Mouse (Mus musculus) midbrain, embryonic 16.5 days (tissue): ENCODE measurements at regions not wholly inside any gene's neighbourhood (a gene's known extent, or its start where the extent isn't known, plus 50 kb on each side); places are given as distances from the start of the nearest gene placed in this dataset.

ENCODE experiments used
- ATAC-seq: fragments of 200-750 bp; cut with Nextera tagmentation; 2 replicates; pipeline ENCODE4 v1.8.0; 2017; ENCODE audit warnings: moderate TSS enrichment
- H3K27ac ChIP-seq: fragments of 300-500 bp; sonication (generic); 2 replicates; pipeline ENCODE4 v1.5.1; 2014; ENCODE audit warnings: mild to moderate bottlenecking, low read length, mixed read lengths
- H3K27me3 ChIP-seq: fragments of 300-500 bp; sonication (generic); 2 replicates; pipeline ENCODE4 v1.6.1; 2014; ENCODE audit warnings: low read depth, low read length, mixed read lengths; ENCODE audit not compliant: control insufficient read depth, insufficient read depth
- H3K36me3 ChIP-seq: fragments of 300-500 bp; sonication (generic); 2 replicates; pipeline ENCODE4 v1.6.1; 2014; ENCODE audit warnings: mild to moderate bottlenecking, low read length, moderate library complexity, mixed read lengths; ENCODE audit not compliant: control insufficient read depth, insufficient read depth
- H3K4me1 ChIP-seq: fragments of 300-500 bp; sonication (generic); 2 replicates; pipeline ENCODE4 v1.6.1; 2014; ENCODE audit warnings: mild to moderate bottlenecking, low read length, mixed read lengths; ENCODE audit not compliant: control insufficient read depth, insufficient read depth
- H3K4me2 ChIP-seq: fragments of 300-500 bp; sonication (generic); 2 replicates; pipeline ENCODE4 v1.6.1; 2014; ENCODE audit warnings: mild to moderate bottlenecking, low read length, mixed read lengths
- H3K4me3 ChIP-seq: fragments of 300-500 bp; sonication (generic); 2 replicates; pipeline ENCODE4 v1.5.1; 2014; ENCODE audit warnings: low read depth, mild to moderate bottlenecking, low read length, moderate library complexity, mixed read lengths
- H3K9ac ChIP-seq: fragments of 300-500 bp; sonication (generic); 2 replicates; pipeline ENCODE4 v1.6.1; 2014; ENCODE audit warnings: low read depth, low read length, mixed read lengths
- H3K9me3 ChIP-seq: fragments of 300-500 bp; sonication (generic); replicated peaks from 2 replicates; pipeline ENCODE4 v1.6.1; 2014; ENCODE audit warnings: mild to moderate bottlenecking, low read length, mixed read lengths; ENCODE audit not compliant: control insufficient read depth, poor library complexity, severe bottlenecking
- WGBS: fragments of 180-500 bp; shearing (Covaris S2); extraction: QIAGEN DNeasy Blood & Tissue Kit; methylation state at CpG from one replicate; pipeline ENCODE4 v1.1.7; 2014; 5-methylcytosine and 5-hydroxymethylcytosine counted together

DNA sequence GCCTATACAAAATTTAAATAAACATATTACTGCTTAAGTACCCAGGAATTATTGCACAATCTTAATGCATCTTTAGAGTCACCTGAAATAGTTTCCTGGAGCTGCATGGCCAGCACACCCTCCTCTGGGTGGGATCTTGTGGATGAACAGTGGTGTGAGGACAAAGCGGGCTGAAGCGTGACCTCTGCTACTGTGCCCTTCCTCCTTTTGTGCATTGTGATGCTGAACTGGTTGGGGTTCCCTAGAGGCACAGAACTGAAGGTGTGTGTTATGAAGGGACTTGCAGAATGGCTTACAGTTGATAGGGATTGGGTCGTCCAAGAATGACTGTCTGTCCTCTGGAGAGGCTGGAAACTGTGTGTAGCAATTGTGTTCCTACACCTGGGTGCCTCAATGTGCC is 547.7 kb downstream of the Dok5 start:
- 93% methylated on average over 3 of the region's 3 CpGs for WGBS
- Histone ChIP-seq H3K4me1 (no peaks in the 10 kb centered on the region), H3K4me2 (no peak overlapping the region), H3K36me3 (no peaks in the 10 kb centered on the region), H3K9me3 (no peaks in the 10 kb centered on the region), H3K27ac (no peak overlapping the region), H3K9ac (no peak overlapping the region), H3K4me3 (no peak overlapping the region), H3K27me3 (no peaks in the 10 kb centered on the region)
- no peak for ATAC-seq

DNA sequence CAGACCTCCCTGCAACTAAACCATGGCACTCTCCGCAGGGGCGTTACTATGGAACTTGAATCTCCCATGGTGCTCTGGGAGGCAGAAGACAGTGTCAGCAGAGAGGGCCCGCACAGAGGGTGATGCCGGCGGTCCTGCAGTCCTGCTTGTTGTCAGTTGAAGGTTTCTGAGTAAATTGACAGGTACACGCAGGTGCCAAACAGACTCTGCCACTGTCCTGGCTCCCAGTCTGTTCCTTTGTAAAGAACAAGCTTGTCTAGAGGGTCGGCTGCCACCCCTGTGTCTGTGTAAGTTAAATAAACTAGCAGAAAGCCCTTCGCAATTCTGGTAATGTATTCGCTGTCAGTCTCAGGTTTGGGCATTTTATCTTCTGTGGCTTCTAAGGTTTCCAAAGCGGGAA is 521.6 kb downstream of the Dok5 start:
- Histone ChIP-seq H3K27ac (no peak overlapping the region), H3K36me3 (no peaks in the 10 kb centered on the region), H3K9me3 (no peaks in the 10 kb centered on the region), H3K4me2 (peak overlapping the region; percentile 19; the same call in 1 of the 2 replicates), H3K4me1 (peaks cover 4% of the 10 kb centered on the region; the same call in 1 of the 2 replicates), H3K4me3 (no peak overlapping the region), H3K9ac (no peak overlapping the region), H3K27me3 (no peaks in the 10 kb centered on the region)
- 57% methylated on average over 10 of the region's 10 CpGs for WGBS
- no peak for ATAC-seq

DNA sequence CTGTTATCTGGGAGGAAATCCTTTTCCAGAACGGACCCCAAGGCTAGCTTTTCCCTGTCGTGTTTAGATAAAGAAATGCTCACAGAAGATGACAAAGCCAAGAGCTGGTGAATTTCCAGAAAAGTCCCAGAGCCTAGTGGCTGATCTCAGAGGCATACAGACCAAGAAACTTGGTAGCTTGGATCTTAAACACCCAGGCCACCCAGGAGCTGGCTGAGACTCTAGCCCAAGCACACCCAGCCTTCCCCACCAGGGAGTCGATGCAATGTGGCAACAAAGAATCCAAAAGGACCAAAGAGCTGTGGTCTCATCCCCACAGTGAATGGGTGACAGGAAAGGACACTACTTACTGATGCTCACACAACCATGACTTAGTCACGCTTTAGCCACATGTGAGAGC is 513.8 kb downstream of the Dok5 start:
- no peak overlapping the region for H3K9ac ChIP-seq
- no peaks in the 10 kb centered on the region for H3K9me3 ChIP-seq
- H3K4me3 ChIP-seq, result no peak overlapping the region
- no peaks in the 10 kb centered on the region for H3K27me3 ChIP-seq
- no peak overlapping the region for H3K4me2 ChIP-seq
- ATAC-seq, result no peak
- no peaks in the 10 kb centered on the region for H3K4me1 ChIP-seq
- 75% methylated on average over 4 of the region's 4 CpGs for WGBS
- no peaks in the 10 kb centered on the region for H3K36me3 ChIP-seq
- no peak overlapping the region for H3K27ac ChIP-seq

DNA sequence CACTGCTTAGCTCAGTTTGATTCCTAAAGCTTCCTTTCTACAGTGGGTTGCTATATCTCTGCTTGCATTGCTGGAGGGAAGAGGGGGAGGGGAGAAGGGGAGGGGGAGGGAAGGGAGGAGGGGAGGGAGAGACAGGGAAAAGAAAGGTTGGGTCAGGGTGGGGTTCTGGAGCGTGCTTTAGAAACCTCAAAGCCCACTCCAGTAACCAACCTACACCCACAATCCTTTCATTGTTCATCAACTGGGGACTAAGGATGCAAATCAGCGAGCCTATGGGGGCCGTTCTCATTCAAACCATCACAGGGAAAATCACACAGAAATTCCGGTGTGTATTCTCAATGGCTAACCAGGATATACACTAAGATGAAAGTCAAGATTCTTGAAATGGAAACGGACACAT is 510.7 kb downstream of the Dok5 start:
- 63% methylated on average over 5 of the region's 5 CpGs for WGBS

DNA sequence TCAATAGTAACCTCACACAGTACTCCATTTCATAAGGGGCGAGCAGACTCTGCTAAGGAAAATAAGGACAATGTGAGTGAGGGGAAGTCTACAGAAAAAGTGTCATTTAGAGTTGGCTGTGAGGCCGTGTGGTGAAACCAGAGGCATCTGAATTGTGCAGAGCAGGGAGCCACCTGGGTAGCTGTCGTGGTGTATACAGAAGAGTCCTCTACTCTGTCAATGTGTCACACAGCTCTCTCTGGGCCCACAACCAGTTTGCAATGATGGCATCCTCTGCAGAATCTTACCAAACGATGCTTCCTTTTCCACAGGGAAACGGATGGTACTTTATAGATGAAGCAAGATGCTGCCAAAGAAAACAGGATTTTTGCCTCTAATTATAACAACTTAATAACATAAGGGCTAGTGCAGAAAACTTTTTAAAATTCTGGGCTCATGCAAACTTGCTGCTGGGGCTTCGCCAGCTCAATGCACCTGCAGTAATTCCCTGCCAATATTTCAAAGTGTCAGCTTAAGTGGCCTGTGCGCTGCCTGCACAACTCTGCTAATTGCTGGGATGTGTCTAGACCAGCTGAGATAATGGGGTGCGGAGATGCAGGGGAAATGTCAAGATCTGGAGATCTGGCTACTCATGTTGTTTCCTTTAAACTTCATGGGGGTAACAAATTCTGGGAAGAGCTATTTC is 505.8 kb downstream of the Dok5 start:
- Histone ChIP-seq H3K4me3 (no peak overlapping the region), H3K36me3 (no peaks in the 10 kb centered on the region), H3K27ac (no peak overlapping the region), H3K4me2 (no peak overlapping the region), H3K4me1 (no peaks in the 10 kb centered on the region), H3K9me3 (0 out of 2 replicates have a peak, but pooled peaks cover 2% of the 10 kb centered on the region), H3K27me3 (no peaks in the 10 kb centered on the region), H3K9ac (no peak overlapping the region)
- 73% methylated on average over 8 of the region's 8 CpGs for WGBS
- no peak for ATAC-seq

More for the DNA sequence above, 510.7 kb downstream of the Dok5 start:
- no peaks in the 10 kb centered on the region for H3K36me3 ChIP-seq
- H3K4me3 ChIP-seq, result no peak overlapping the region
- H3K4me2 ChIP-seq, result no peak overlapping the region
- H3K27ac ChIP-seq, result no peak overlapping the region
- no peaks in the 10 kb centered on the region for H3K4me1 ChIP-seq
- H3K27me3 ChIP-seq, result no peaks in the 10 kb centered on the region
- no peak for ATAC-seq
- H3K9ac ChIP-seq, result no peak overlapping the region
- H3K9me3 ChIP-seq, result no peaks in the 10 kb centered on the region

DNA sequence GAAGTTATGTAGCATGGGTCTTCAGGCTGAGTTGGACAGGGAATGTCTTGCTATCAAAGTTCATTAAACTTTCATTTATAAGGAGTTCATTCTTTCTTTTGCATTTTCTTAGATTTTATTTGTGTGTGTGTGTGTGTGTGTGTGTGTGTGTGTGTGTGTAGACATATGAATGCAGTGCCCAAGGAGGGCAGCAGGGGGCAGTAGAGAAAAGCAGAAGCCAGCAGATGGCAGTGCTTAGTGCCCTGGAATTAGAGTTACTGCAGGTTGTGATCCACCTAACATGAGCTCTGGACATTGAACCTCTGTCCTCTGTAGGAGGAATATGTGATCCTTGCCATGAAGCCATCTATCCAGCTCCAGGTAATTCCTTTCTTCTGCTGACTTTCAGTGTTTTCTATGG is 501.2 kb downstream of the Dok5 start:
- Histone ChIP-seq H3K27ac (no peak overlapping the region), H3K4me3 (no peak overlapping the region), H3K9me3 (0 out of 2 replicates have a peak, but pooled peaks cover 2% of the 10 kb centered on the region), H3K9ac (no peak overlapping the region), H3K4me1 (no peaks in the 10 kb centered on the region), H3K36me3 (no peaks in the 10 kb centered on the region), H3K4me2 (no peak overlapping the region), H3K27me3 (no peaks in the 10 kb centered on the region)
- no peak for ATAC-seq

DNA sequence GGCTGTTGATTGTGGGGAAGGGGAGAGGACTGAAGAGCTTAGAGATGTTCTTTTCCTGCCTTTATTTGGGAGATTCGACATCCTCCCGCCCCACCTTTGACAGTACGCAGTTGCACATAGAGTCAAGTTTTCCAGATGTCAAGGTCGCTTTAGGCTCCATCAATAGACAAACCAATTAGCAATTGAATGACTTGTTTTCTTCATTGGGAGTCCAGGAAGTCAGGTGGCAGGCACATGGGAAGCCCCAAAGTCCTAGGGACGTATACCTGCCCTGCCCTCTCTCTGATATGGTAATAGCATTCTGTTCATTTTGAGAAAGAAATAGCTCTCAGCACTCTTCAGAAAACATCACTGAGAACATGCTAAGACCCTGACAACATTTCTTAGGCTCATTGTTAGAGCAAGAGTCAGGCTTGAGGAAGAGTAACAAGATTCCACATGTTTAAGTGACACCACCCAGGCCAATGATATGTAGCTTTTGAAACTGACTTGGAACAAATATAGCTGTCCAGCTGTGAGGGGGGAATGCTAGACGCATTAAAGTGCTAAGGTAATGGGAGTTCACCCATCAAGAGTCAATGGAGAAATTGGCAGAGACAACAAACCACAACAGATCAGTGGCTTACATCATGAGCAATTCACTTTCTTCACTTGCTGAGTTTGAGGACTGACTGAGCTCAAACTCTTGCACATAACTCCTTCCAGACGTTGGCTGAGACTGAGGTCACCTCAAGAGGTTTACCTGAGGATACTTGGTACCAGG is 499.9 kb downstream of the Dok5 start:
- H3K9me3 ChIP-seq, result 0 out of 2 replicates have a peak, but pooled peaks cover 2% of the 10 kb centered on the region
- H3K4me2 ChIP-seq, result no peak overlapping the region
- H3K4me1 ChIP-seq, result no peaks in the 10 kb centered on the region
- no peak overlapping the region for H3K9ac ChIP-seq
- H3K27me3 ChIP-seq, result no peaks in the 10 kb centered on the region
- 78% methylated on average over 7 of the region's 7 CpGs for WGBS
- no peak overlapping the region for H3K4me3 ChIP-seq
- ATAC-seq, result no peak
- H3K27ac ChIP-seq, result no peak overlapping the region
- H3K36me3 ChIP-seq, result no peaks in the 10 kb centered on the region

DNA sequence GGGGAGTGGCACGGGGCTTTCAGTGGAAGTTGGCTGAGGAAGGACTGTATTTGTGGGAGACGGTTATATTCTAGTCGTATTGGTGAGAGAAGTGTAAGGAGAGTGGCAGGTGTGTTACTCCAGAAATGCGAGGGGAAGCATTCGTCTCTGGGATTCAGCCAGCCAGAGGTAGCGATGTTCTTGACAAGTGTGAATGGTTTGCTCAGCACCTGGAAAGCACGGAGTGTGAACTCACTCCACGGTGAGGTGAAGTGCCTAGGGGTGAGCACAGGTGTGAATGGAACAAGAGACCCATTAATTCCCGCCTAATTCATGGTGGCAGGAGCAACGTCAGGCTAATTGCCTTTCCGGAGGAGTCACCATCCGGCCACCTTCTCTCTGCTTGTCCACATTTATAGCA is 498.9 kb downstream of the Dok5 start:
- Histone ChIP-seq H3K9me3 (0 out of 2 replicates have a peak, but pooled peaks cover 2% of the 10 kb centered on the region), H3K27me3 (no peaks in the 10 kb centered on the region), H3K36me3 (no peaks in the 10 kb centered on the region), H3K9ac (no peak overlapping the region), H3K4me1 (no peaks in the 10 kb centered on the region), H3K27ac (no peak overlapping the region), H3K4me2 (no peak overlapping the region), H3K4me3 (no peak overlapping the region)
- no peak for ATAC-seq
- 89% methylated on average over 12 of the region's 12 CpGs for WGBS

DNA sequence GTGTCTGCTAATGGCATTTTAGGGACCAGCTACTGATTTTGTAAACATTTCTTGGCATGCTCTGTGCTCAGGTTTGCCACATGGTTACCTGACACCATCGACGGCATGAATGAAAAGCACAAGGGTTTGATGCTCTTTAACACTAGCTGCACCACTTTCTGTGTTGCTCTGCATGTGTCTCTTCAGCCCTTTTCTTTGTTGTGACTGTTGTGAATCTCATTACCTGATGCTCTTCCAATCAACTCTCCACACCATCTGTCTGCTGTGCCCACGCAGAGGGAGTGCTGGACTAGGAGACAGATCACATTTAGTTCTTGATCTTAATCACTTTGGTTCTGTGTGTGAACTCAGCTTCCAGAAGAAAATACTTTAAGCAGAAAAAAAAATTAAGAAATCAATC is 496.6 kb downstream of the Dok5 start:
- H3K4me3 ChIP-seq, result no peak overlapping the region
- 26% methylated on average over 3 of the region's 3 CpGs for WGBS
- no peak overlapping the region for H3K9ac ChIP-seq
- H3K36me3 ChIP-seq, result no peaks in the 10 kb centered on the region
- no peak for ATAC-seq
- no peaks in the 10 kb centered on the region for H3K4me1 ChIP-seq
- no peak overlapping the region for H3K4me2 ChIP-seq
- no peaks in the 10 kb centered on the region for H3K9me3 ChIP-seq
- H3K27me3 ChIP-seq, result no peaks in the 10 kb centered on the region
- H3K27ac ChIP-seq, result no peak overlapping the region
